Mouse (Mus musculus): Measurements from ENCODE around the gene Serpinb1b.

DNA sequence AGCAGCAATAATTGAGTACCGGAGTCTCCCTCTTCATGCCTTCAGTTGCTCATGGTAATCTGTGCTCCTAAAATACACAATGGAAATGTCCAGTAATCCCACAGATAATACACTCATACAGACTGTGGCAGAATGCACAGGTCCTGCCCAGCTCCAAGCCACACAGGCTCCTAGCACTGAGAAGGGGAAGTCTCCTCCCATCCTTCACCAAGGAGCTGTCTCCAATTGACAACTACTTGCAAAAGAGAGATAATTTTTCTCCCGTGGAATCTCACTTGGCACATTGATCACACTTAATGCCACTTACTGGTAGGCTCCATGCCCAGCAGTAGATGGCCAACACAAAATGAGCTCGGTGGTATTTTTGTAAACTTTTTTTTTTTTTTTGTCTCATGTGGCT lies 2.1 kb upstream of the Serpinb1b start:
- no peak for TF ChIP-seq CTCF (IDR thresholded peaks at IDR 0.05; ENCODE audit: borderline replicate concordance, insufficient read depth, low read depth, low read length)
- TF ChIP-seq POLR2A (IDR thresholded peaks at IDR 0.05; ENCODE audit: borderline replicate concordance, insufficient read depth, low read length), result no peak

Measured in cerebellum, adult 2 months (tissue).